In the genomic region with DNA sequence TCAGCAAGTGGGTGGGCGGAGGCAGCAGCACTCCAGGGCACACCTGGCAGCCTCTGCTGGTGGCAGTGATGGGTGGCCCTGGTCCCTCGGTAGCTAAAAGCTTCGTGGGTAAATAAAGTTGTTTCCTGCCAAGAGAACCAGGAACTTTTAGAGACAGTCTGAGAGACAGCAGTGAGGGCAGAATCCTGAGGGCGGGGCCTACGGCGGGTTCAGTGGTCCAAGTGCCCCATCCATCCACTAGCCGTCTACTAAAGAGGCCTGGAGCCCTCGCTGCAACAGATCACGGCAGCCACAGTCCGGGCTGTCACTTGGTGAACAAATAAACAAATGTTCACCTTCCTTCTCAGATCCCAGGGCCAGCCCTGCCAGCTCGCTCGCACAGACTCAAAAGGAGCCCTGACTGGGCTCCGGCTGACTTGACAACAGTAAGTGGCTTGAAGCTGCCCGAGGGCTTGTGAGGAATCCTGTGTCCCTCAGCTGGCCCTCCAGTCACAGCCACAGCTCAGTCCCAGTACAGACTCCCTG, we compare ENCODE assay signal across 9 mouse cellular contexts. TPM values are rescaled to one million over a fixed set of nuclear protein-coding genes. Genes with fewer than 3 reads are reported as not detected.
DNase-seq lines count a peak whose midpoint lies in the region; ATAC-seq and TF ChIP-seq lines count a peak whose summit lies in the region.
"Had no signal": no experiment of that assay in that cellular context is flagged by ENCODE, and none has a peak within 500 bp of the region (broad histone marks: within the 10 kb centered on the region; RNA-seq: fewer than 3 reads in every experiment).

No protein-coding gene starts in this region.

- H3K4me1 ChIP-seq in ES-Bruce4 (ENCODE audit: control insufficient read depth, insufficient read depth, low read length): peaks cover 17% of the 10 kb centered on the region
- H3K4me1 ChIP-seq in forebrain, embryonic 13.5 days: peaks cover 95% of the 10 kb centered on the region

- peak; percentile 36 to 41 for DNase-seq in heart, adult 18-20 months
- no peak for DNase-seq in heart, postnatal 4 days
- DNase-seq in kidney, postnatal 4 days: peak; percentile 52 to 69
- DNase-seq in neural tube, embryonic 10.5 days (ENCODE audit: extremely low spot score, low spot score): peak; percentile 68
- DNase-seq in adrenal gland, postnatal 36 days: no peak

- TF ChIP-seq CTCF in ES-Bruce4 (IDR thresholded peaks at IDR 0.05; ENCODE audit: low read depth, low read length): no peak

- H3K27ac ChIP-seq in ES-Bruce4 (ENCODE audit: insufficient read depth, low read length): peak overlapping the region; percentile 37; the same call in 1 of the 2 replicates
- H3K27ac ChIP-seq in forebrain, embryonic 13.5 days: peak overlapping the region; percentile 99

- H3K4me2 ChIP-seq in forebrain, embryonic 13.5 days: peak overlapping the region; percentile 99

- peak overlapping the region; percentile 5; the same call in 1 of the 2 replicates for H3K9ac ChIP-seq in ES-Bruce4 (ENCODE audit: low read depth, poor library complexity, severe bottlenecking)
- peak overlapping the region; percentile 67 for H3K9ac ChIP-seq in forebrain, embryonic 13.5 days

- no peaks in the 10 kb centered on the region for H3K36me3 ChIP-seq in ES-Bruce4 (ENCODE audit: control insufficient read depth, insufficient read depth, low read length, poor library complexity, severe bottlenecking)
- peaks cover 9% of the 10 kb centered on the region for H3K36me3 ChIP-seq in forebrain, embryonic 13.5 days (ENCODE audit: poor library complexity, severe bottlenecking)

- no peak for TF ChIP-seq EP300 in ES-Bruce4 (IDR thresholded peaks at IDR 0.05; ENCODE audit: insufficient read depth, low read depth, low read length)

- peak; percentile 1; the same call in 1 of the 2 replicates for ATAC-seq in forebrain, embryonic 13.5 days
- ATAC-seq in granulocyte monocyte progenitor cell, adult 5-6 weeks (replicated peaks; ENCODE audit: poor library complexity, severe bottlenecking): no peak
- ATAC-seq: Patski had no signal

- TF ChIP-seq POLR2A in ES-Bruce4 (IDR thresholded peaks at IDR 0.05; ENCODE audit: insufficient read depth, low read length): no peak

- no peaks in the 10 kb centered on the region for H3K27me3 ChIP-seq in ES-Bruce4 (ENCODE audit: control insufficient read depth, insufficient read depth, low read length, poor library complexity, severe bottlenecking)
- no peaks in the 10 kb centered on the region for H3K27me3 ChIP-seq in forebrain, embryonic 13.5 days
- H3K27me3 ChIP-seq: Patski had no signal

- H3K4me3 ChIP-seq in ES-Bruce4 (ENCODE audit: low read depth, low read length): peak overlapping the region; percentile 19
- peak overlapping the region; percentile 26 for H3K4me3 ChIP-seq in forebrain, embryonic 13.5 days

- no peaks in the 10 kb centered on the region for H3K9me3 ChIP-seq in ES-Bruce4 (replicated peaks; ENCODE audit: control insufficient read depth, insufficient read depth, low read length, poor library complexity, severe bottlenecking)
- H3K9me3 ChIP-seq in forebrain, embryonic 13.5 days (replicated peaks): no peaks in the 10 kb centered on the region

- WGBS in forebrain, embryonic 13.5 days: 3% methylated on average over 14 of the region's 14 CpGs

RNA-seq across cellular contexts. Expression of a gene that starts 5.2 kb away (rescaled TPM):
- total RNA-seq in heart, adult 18-20 months (2021): 100 to 1,000 TPM; 241 to 253 TPM
- total RNA-seq in heart, postnatal 4 days (2021): 100 to 1,000 TPM; 462 to 469 TPM
- 266 and 284 TPM in 2 replicates for polyA plus RNA-seq in ES-Bruce4 (2011; ENCODE audit: insufficient read depth, insufficient read length, low read depth, missing spikeins)
- polyA plus RNA-seq in forebrain, embryonic 13.5 days (2015; fragmentation: Nextera tagmentation; extraction: Ambion mirVana): 397 and 426 TPM in 2 replicates
- total RNA-seq in granulocyte monocyte progenitor cell, adult 5-6 weeks (2014; fragmentation: Nextera tagmentation): 410 and 448 TPM in 2 replicates
- 395 and 452 TPM in 2 replicates for total RNA-seq in granulocyte monocyte progenitor cell, adult 5-6 weeks (2017)
- total RNA-seq in adrenal gland, postnatal 36 days (2021): 100 to 1,000 TPM; 221 to 245 TPM

RNA-seq across cellular contexts. Expression of a gene that starts 20.9 kb away (rescaled TPM):
- 10 to 100 TPM; 20.4 to 22.9 TPM for total RNA-seq in heart, adult 18-20 months (2021)
- total RNA-seq in heart, postnatal 4 days (2021): 10 to 100 TPM; 16.2 to 18.8 TPM
- polyA plus RNA-seq in ES-Bruce4 (2011; ENCODE audit: insufficient read depth, insufficient read length, low read depth, missing spikeins): 15.4 and 16.5 TPM in 2 replicates
- polyA plus RNA-seq in forebrain, embryonic 13.5 days (2015; fragmentation: Nextera tagmentation; extraction: Ambion mirVana): 1.8 and 2.0 TPM in 2 replicates
- total RNA-seq in granulocyte monocyte progenitor cell, adult 5-6 weeks (2014; fragmentation: Nextera tagmentation): not detected in 2 replicates
- not detected in 2 replicates for total RNA-seq in granulocyte monocyte progenitor cell, adult 5-6 weeks (2017)
- 1 to 10 TPM; 4.6 to 8.4 TPM for total RNA-seq in adrenal gland, postnatal 36 days (2021)

RNA-seq across cellular contexts. Expression of a gene that starts 39.4 kb away (rescaled TPM):
- total RNA-seq in heart, adult 18-20 months (2021): 10 to 100 TPM; 48.3 to 61.0 TPM
- 1 to 10 TPM; 8.0 to 8.1 TPM for total RNA-seq in heart, postnatal 4 days (2021)
- 8.1 and 13.3 TPM in 2 replicates for polyA plus RNA-seq in ES-Bruce4 (2011; ENCODE audit: insufficient read depth, insufficient read length, low read depth, missing spikeins)
- 14.3 and 14.6 TPM in 2 replicates for polyA plus RNA-seq in forebrain, embryonic 13.5 days (2015; fragmentation: Nextera tagmentation; extraction: Ambion mirVana)
- total RNA-seq in granulocyte monocyte progenitor cell, adult 5-6 weeks (2014; fragmentation: Nextera tagmentation): not detected in 2 replicates
- total RNA-seq in granulocyte monocyte progenitor cell, adult 5-6 weeks (2017): not detected in 2 replicates
- 1 to 10 TPM in 1 of 2 experiments, under 1 TPM in 1; 0.30 to 1.0 TPM for total RNA-seq in adrenal gland, postnatal 36 days (2021)

RNA-seq across cellular contexts. Expression of a gene that starts 42.5 kb away (rescaled TPM):
- total RNA-seq in heart, adult 18-20 months (2021): 10 to 100 TPM; 48.5 to 48.8 TPM
- 10 to 100 TPM; 41.6 to 44.4 TPM for total RNA-seq in heart, postnatal 4 days (2021)
- 43.8 and 45.3 TPM in 2 replicates for polyA plus RNA-seq in ES-Bruce4 (2011; ENCODE audit: insufficient read depth, insufficient read length, low read depth, missing spikeins)
- polyA plus RNA-seq in forebrain, embryonic 13.5 days (2015; fragmentation: Nextera tagmentation; extraction: Ambion mirVana): 15.4 and 20.8 TPM in 2 replicates
- total RNA-seq in granulocyte monocyte progenitor cell, adult 5-6 weeks (2014; fragmentation: Nextera tagmentation): 89.9 and 105 TPM in 2 replicates
- total RNA-seq in granulocyte monocyte progenitor cell, adult 5-6 weeks (2017): 46.9 and 76.8 TPM in 2 replicates
- total RNA-seq in adrenal gland, postnatal 36 days (2021): 10 to 100 TPM; 37.8 to 43.1 TPM

RNA-seq across cellular contexts. Expression of a gene that starts 49.3 kb away (rescaled TPM):
- under 1 TPM; 0.28 to 0.37 TPM for total RNA-seq in heart, adult 18-20 months (2021)
- total RNA-seq in heart, postnatal 4 days (2021): 1 to 10 TPM in 1 of 2 experiments, under 1 TPM in 1; 0.74 to 1.1 TPM
- polyA plus RNA-seq in ES-Bruce4 (2011; ENCODE audit: insufficient read depth, insufficient read length, low read depth, missing spikeins): 1.0 and 2.1 TPM in 2 replicates
- polyA plus RNA-seq in forebrain, embryonic 13.5 days (2015; fragmentation: Nextera tagmentation; extraction: Ambion mirVana): 1.1 and 1.5 TPM in 2 replicates
- 0.34 TPM in 1 of 2 replicates, not detected in the other for total RNA-seq in granulocyte monocyte progenitor cell, adult 5-6 weeks (2014; fragmentation: Nextera tagmentation)
- 0.26 and 0.46 TPM in 2 replicates for total RNA-seq in granulocyte monocyte progenitor cell, adult 5-6 weeks (2017)
- total RNA-seq in adrenal gland, postnatal 36 days (2021): 1 to 10 TPM in 1 of 2 experiments, under 1 TPM in 1; 0.99 to 1.6 TPM

Comparison
In these comparisons a context has a peak if more than half of its experiments do, and no peak if none do; other contexts are left out.
1. DNase-seq: peak in heart, adult 18-20 months (2 of 2), kidney, postnatal 4 days (2 of 2) and neural tube, embryonic 10.5 days (single experiment); none in heart, postnatal 4 days (single experiment) and adrenal gland, postnatal 36 days (0 of 2).
2. RNA of a gene that starts 39.4 kb away (total RNA-seq): 48.3 to 61.0 TPM in heart, adult 18-20 months; 8.0 to 8.1 TPM in heart, postnatal 4 days, 0.30 to 1.0 TPM in adrenal gland, postnatal 36 days and not detected in granulocyte monocyte progenitor cell, adult 5-6 weeks; every median in the first group is over 4 times any median in the second.
3. RNA of a gene that starts 20.9 kb away (total RNA-seq): 20.4 to 22.9 TPM in heart, adult 18-20 months, 16.2 to 18.8 TPM in heart, postnatal 4 days and 4.6 to 8.4 TPM in adrenal gland, postnatal 36 days; not detected in granulocyte monocyte progenitor cell, adult 5-6 weeks; every median in the first group is over 4 times any median in the second.